Mouse (Mus musculus): ENCODE data around the gene Lrmda.

- no peak for TF ChIP-seq POLR2A (IDR thresholded peaks at IDR 0.05; ENCODE audit: low read depth, low read length)
- TF ChIP-seq CTCF (IDR thresholded peaks at IDR 0.05; ENCODE audit: borderline replicate concordance, insufficient read depth, low read length): no peak
Observed at GRCm38 (mm10) chr14:22367615-22368014, 348.1 kb downstream of the Lrmda start.
